Mouse (Mus musculus) ES-Bruce4 (cell line): Measurements from ENCODE around the gene Ap1g1. TPM values are rescaled to one million over a fixed set of nuclear protein-coding genes. Genes with fewer than 3 reads are reported as not detected.

ENCODE experiments used
- H3K27ac ChIP-seq: 2 replicates; pipeline ENCODE4 v1.5.1; 2012; ENCODE audit warnings: low read length, inconsistent platforms; ENCODE audit not compliant: insufficient read depth
- H3K27me3 ChIP-seq: 2 replicates; pipeline ENCODE4 v1.6.1; 2012; ENCODE audit warnings: mild to moderate bottlenecking, low read length, inconsistent platforms; ENCODE audit not compliant: control insufficient read depth, poor library complexity, insufficient read depth, severe bottlenecking
- H3K36me3 ChIP-seq: 2 replicates; pipeline ENCODE4 v1.6.1; 2012; ENCODE audit warnings: inconsistent platforms, mild to moderate bottlenecking, low read length, moderate library complexity; ENCODE audit not compliant: control insufficient read depth, poor library complexity, insufficient read depth, severe bottlenecking
- H3K4me1 ChIP-seq: one replicate; pipeline ENCODE4 v1.8.1; 2011; ENCODE audit warnings: low read length; ENCODE audit not compliant: control insufficient read depth, insufficient read depth
- H3K4me3 ChIP-seq: 2 replicates; pipeline ENCODE4 v1.5.1; 2011; ENCODE audit warnings: low read depth, mild to moderate bottlenecking, low read length
- H3K9ac ChIP-seq: 2 replicates; pipeline ENCODE4 v1.6.1; 2012; ENCODE audit warnings: low read depth, mild to moderate bottlenecking, inconsistent platforms; ENCODE audit not compliant: poor library complexity, severe bottlenecking
- H3K9me3 ChIP-seq: replicated peaks from 2 replicates; pipeline ENCODE4 v1.6.1; 2012; ENCODE audit warnings: mild to moderate bottlenecking, low read length, inconsistent platforms; ENCODE audit not compliant: control insufficient read depth, poor library complexity, insufficient read depth, severe bottlenecking
- CTCF ChIP-seq: IDR thresholded peaks from one replicate; pipeline ENCODE4 v1.8.1; 2011; ENCODE audit warnings: low read depth, low read length
- EP300 ChIP-seq: IDR thresholded peaks from 2 replicates; pipeline ENCODE4 v1.6.1; 2011; ENCODE audit warnings: low read depth, low read length; ENCODE audit not compliant: insufficient read depth
- POLR2A ChIP-seq: IDR thresholded peaks from one replicate; pipeline ENCODE4 v1.8.1; 2011; ENCODE audit warnings: low read length; ENCODE audit not compliant: insufficient read depth
- polyA plus RNA-seq: library from polyadenylated mRNA; stranded (reverse); fragments of >200 nt; gene quantifications from 2 replicates; pipeline ENCODE4 v1.2.4, GENCODE M21; 2011; ENCODE audit warnings: low read depth; ENCODE audit not compliant: missing spikeins, insufficient read depth, insufficient read length

Ap1g1 gene
- polyA plus RNA-seq, 1 experiment, result 108 TPM

DNA sequence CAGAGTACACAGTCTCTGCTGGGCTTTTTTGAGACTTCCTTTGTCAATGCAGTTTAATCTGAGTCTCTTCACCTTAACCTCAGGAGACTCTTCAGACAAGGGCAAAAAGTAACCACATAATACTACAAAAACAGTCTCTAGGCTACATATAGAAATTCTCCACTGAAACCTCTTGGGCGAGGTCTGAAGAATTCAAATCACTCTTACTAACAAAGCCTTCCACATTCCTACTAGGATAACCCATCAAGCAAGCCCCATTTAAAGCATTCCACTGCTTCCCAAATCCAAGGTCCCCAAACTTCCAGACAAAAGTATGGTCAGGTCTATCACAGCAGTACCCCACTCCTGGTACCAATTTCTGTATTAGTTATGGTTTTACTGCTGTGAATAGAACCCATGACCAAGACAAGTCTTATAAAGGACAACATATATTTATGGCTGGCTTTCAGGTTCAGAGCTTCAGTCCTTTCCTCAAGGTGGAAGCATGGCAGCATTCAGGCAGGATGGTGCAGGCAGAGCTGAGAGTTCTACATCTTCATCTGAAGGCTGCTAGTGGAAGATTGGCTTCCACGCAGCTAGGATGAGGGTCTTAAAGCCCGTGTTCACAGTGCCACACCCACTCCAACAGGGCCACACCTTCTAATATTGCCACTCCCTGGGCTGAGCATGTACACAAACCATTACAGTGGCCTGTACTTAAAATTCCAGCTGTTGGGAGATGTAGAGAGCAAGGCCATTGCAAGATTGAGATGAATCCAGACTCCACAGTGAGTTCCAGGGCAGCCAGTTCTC, 112.6 kb downstream of the Ap1g1 start:
- TF ChIP-seq EP300, result no peak
- Histone ChIP-seq H3K4me3 (no peak overlapping the region), H3K27me3 (no peaks in the 10 kb centered on the region), H3K9me3 (peaks cover 3% of the 10 kb centered on the region; the same call in 1 of the 2 replicates), H3K9ac (no peak overlapping the region), H3K27ac (no peak overlapping the region), H3K4me1 (peaks cover 2% of the 10 kb centered on the region), H3K36me3 (no peaks in the 10 kb centered on the region)

- H3K9me3 ChIP-seq, result peaks cover 3% of the 10 kb centered on the region; the same call in 1 of the 2 replicates
- H3K4me3 ChIP-seq, result peak overlapping the region; percentile 39
- H3K27ac ChIP-seq, result no peak overlapping the region
- no peak overlapping the region for H3K9ac ChIP-seq
- no peaks in the 10 kb centered on the region for H3K27me3 ChIP-seq
- TF ChIP-seq EP300, result no peak
- no peak for TF ChIP-seq POLR2A
- no peaks in the 10 kb centered on the region for H3K36me3 ChIP-seq
- peaks cover 2% of the 10 kb centered on the region for H3K4me1 ChIP-seq
These were observed 116.3 kb downstream of the Ap1g1 start for GRCm38 (mm10) chr8:109894636-109895035.

GRCm38 (mm10) chr8:109895355-109895754, 117.0 kb downstream of the Ap1g1 start:
- Histone ChIP-seq H3K4me3 (peak overlapping the region; percentile 39), H3K9me3 (peaks cover 3% of the 10 kb centered on the region; the same call in 1 of the 2 replicates), H3K27me3 (no peaks in the 10 kb centered on the region), H3K36me3 (no peaks in the 10 kb centered on the region), H3K4me1 (peaks cover 2% of the 10 kb centered on the region), H3K9ac (no peak overlapping the region), H3K27ac (no peak overlapping the region)
- TF ChIP-seq EP300 (no peak), POLR2A (no peak), CTCF (no peak)

DNA sequence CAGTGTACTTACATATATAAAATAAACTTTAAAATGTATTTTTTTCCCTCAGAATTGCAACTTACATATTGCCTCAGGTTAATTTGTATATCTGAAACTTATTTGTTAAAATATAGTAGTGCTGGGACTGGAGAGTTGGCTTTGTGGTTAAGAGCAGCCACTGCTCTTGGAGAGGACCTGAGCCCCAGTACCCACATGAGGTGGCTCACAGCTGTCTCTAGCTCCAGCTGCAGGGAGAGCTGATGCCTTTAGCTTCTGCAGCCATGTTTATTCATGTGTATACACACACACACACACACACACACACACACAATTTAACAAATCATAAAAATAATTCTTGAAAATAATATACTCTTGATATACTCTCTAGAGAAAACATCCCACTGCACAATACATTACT, 124.0 kb downstream of the Ap1g1 start:
- Histone ChIP-seq H3K36me3 (no peaks in the 10 kb centered on the region), H3K4me1 (no peaks in the 10 kb centered on the region), H3K4me3 (no peak overlapping the region), H3K27me3 (no peaks in the 10 kb centered on the region), H3K9me3 (no peaks in the 10 kb centered on the region), H3K27ac (no peak overlapping the region), H3K9ac (no peak overlapping the region)
- TF ChIP-seq EP300, result no peak
- no peak for TF ChIP-seq POLR2A
- TF ChIP-seq CTCF, result no peak

- no peaks in the 10 kb centered on the region for H3K27me3 ChIP-seq
- no peaks in the 10 kb centered on the region for H3K4me1 ChIP-seq
- no peaks in the 10 kb centered on the region for H3K9me3 ChIP-seq
- no peak overlapping the region for H3K27ac ChIP-seq
- no peaks in the 10 kb centered on the region for H3K36me3 ChIP-seq
- H3K4me3 ChIP-seq, result no peak overlapping the region
- H3K9ac ChIP-seq, result no peak overlapping the region
- TF ChIP-seq POLR2A (no peak), CTCF (no peak), EP300 (no peak)
These were observed 125.6 kb downstream of the Ap1g1 start for GRCm38 (mm10) chr8:109903909-109904469.

DNA sequence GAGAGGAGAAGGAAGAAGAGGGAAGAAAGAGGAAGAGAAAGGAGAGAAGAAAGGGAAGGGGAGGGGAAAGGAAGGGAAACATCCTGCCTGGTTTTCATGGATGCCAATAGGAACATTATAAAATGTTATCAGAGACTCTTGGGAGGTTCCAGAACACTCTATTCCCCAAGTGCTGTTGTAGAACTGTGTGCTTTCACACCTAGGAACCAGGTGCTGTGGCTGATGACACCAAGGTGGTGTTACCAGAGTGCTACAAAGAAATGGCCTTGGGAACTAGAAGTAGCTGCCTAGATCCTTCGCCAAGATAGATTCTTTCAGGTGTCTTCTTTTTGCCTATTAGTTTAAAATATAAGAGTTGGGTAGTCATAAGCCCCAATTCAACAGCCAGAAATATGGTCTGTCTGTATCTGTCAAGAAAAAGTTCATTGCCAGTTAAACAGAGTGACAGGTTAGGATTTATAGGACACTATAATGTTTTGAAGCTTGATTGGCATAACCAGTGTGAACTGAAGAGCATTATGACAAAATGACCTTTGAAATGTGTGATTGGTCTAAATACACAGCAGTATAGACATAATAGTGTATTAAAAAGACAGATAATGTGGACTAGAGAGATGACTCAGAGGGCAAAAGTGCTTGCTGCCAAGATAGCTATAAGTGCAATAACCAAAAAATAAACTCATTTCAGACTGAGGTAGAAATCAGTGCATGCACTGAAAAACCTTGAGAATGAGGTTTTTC, 126.7 kb downstream of the Ap1g1 start:
- Histone ChIP-seq H3K4me3 (no peak overlapping the region), H3K36me3 (no peaks in the 10 kb centered on the region)

More for the DNA sequence above, 126.7 kb downstream of the Ap1g1 start:
- Histone ChIP-seq H3K9ac (no peak overlapping the region), H3K27ac (no peak overlapping the region), H3K27me3 (no peaks in the 10 kb centered on the region), H3K9me3 (no peaks in the 10 kb centered on the region), H3K4me1 (no peaks in the 10 kb centered on the region)
- TF ChIP-seq POLR2A (no peak), CTCF (no peak), EP300 (no peak)
